Mouse (Mus musculus) telencephalon, adult 2 months (tissue): ENCODE measurements around the gene Pebp1.
A peak's percentile ranks its signal among the peaks of the same experiment; 100 is the strongest.
"Not testable (repeated sequence)": the region's sequence is repeated elsewhere in the genome, so short reads cannot be mapped to it uniquely, and the experiment has no call there.

Experiments used
- DNase-seq: peaks from one replicate; pipeline ENCODE4 v3.0.0-alpha.2; 2011; ENCODE audit warnings: low read depth, low spot score

Gene Pebp1

GRCm38 (mm10) chr5:117286831-117287822, at the start of gene Pebp1:
Pebp1 (minus strand) TSS chr5:117287625.
- DNase-seq = peak; percentile 89

- no peak for DNase-seq
Observed at GRCm38 (mm10) chr5:117330457-117330856, 43.0 kb upstream of the Pebp1 start.

GRCm38 (mm10) chr5:117326408-117326807, 39.0 kb upstream of the Pebp1 start:
- DNase-seq = no peak

GRCm38 (mm10) chr5:117323751-117324150, 36.3 kb upstream of the Pebp1 start:
- no peak for DNase-seq

GRCm38 (mm10) chr5:117318741-117319629, 31.6 kb upstream of the Pebp1 start, which contains the start of gene Vsig10:
Vsig10 (plus strand) TSS chr5:117319083.
- DNase-seq = no peak

GRCm38 (mm10) chr5:117314587-117315428, 27.4 kb upstream of the Pebp1 start:
- DNase-seq = no peak

GRCm38 (mm10) chr5:117313909-117314308, 26.5 kb upstream of the Pebp1 start:
- DNase-seq = no peak

GRCm38 (mm10) chr5:117313420-117313819, 26.0 kb upstream of the Pebp1 start:
- no peak for DNase-seq

GRCm38 (mm10) chr5:117307699-117308098, 20.3 kb upstream of the Pebp1 start:
- no peak for DNase-seq

GRCm38 (mm10) chr5:117306826-117307225, 19.4 kb upstream of the Pebp1 start:
- no peak for DNase-seq

- no peak for DNase-seq
Observed at GRCm38 (mm10) chr5:117305754-117306153, 18.3 kb upstream of the Pebp1 start.

- DNase-seq = peak; percentile 48
Observed at GRCm38 (mm10) chr5:117304947-117305346, 17.5 kb upstream of the Pebp1 start.

GRCm38 (mm10) chr5:117303691-117304579, 16.5 kb upstream of the Pebp1 start:
- no peak for DNase-seq

GRCm38 (mm10) chr5:117302899-117303298, 15.5 kb upstream of the Pebp1 start:
- no peak for DNase-seq

- no peak for DNase-seq
Observed at GRCm38 (mm10) chr5:117295011-117295410, 7.6 kb upstream of the Pebp1 start.

- not testable (repeated sequence) for DNase-seq
Observed at GRCm38 (mm10) chr5:117293776-117294175, 6.4 kb upstream of the Pebp1 start.

GRCm38 (mm10) chr5:117292547-117292946, 5.1 kb upstream of the Pebp1 start:
- no peak for DNase-seq

GRCm38 (mm10) chr5:117291312-117291711, 3.9 kb upstream of the Pebp1 start:
- no peak for DNase-seq

- DNase-seq = no peak
Observed at GRCm38 (mm10) chr5:117290081-117290480, 2.7 kb upstream of the Pebp1 start.

GRCm38 (mm10) chr5:117289646-117290045, 2.2 kb upstream of the Pebp1 start:
- DNase-seq = no peak
